Mouse (Mus musculus): Measurements from ENCODE around the gene Gsk3a.
A peak's percentile ranks its signal among the peaks of the same experiment; 100 is the strongest.

The Gsk3a gene

GRCm38 (mm10) chr7:25237249-25238014, at the start of gene Gsk3a:
TSS of gene Gsk3a (minus strand) at chr7:25237851.
- DNase-seq = peak; percentile 98

- DNase-seq = peak; percentile 22
Observed at GRCm38 (mm10) chr7:25286989-25287388, 49.3 kb upstream of the Gsk3a start.

GRCm38 (mm10) chr7:25285511-25286238, 48.0 kb upstream of the Gsk3a start:
- no peak for DNase-seq

GRCm38 (mm10) chr7:25284766-25285165, 47.1 kb upstream of the Gsk3a start:
- DNase-seq = no peak

- DNase-seq = peak; percentile 11
Observed at GRCm38 (mm10) chr7:25284171-25284570, 46.5 kb upstream of the Gsk3a start.

- DNase-seq = peak; percentile 30
Observed at GRCm38 (mm10) chr7:25283637-25284036, 46.0 kb upstream of the Gsk3a start.

GRCm38 (mm10) chr7:25282731-25283211, 45.1 kb upstream of the Gsk3a start:
- peak; percentile 61 for DNase-seq

GRCm38 (mm10) chr7:25281734-25282601, 44.3 kb upstream of the Gsk3a start:
- peak; percentile 99 for DNase-seq

- peak; percentile 15 for DNase-seq
Observed at GRCm38 (mm10) chr7:25281166-25281733, 43.6 kb upstream of the Gsk3a start.

- DNase-seq = peak; percentile 46
Observed at GRCm38 (mm10) chr7:25279861-25280791, 42.5 kb upstream of the Gsk3a start.

- peak; percentile 89 for DNase-seq
Observed at GRCm38 (mm10) chr7:25279076-25279860, 41.6 kb upstream of the Gsk3a start.

- peak; percentile 86 for DNase-seq
Observed at GRCm38 (mm10) chr7:25278341-25279075, 40.9 kb upstream of the Gsk3a start.

- DNase-seq = no peak
Observed at GRCm38 (mm10) chr7:25277998-25278340, 40.3 kb upstream of the Gsk3a start.

GRCm38 (mm10) chr7:25277405-25277804, 39.8 kb upstream of the Gsk3a start:
- DNase-seq = peak; percentile 20

- DNase-seq = no peak
Observed at GRCm38 (mm10) chr7:25275555-25276298, 38.1 kb upstream of the Gsk3a start.

GRCm38 (mm10) chr7:25274996-25275395, 37.3 kb upstream of the Gsk3a start:
- DNase-seq = no peak

GRCm38 (mm10) chr7:25274571-25274970, 36.9 kb upstream of the Gsk3a start:
- DNase-seq = peak; percentile 51

- peak; percentile 15 for DNase-seq
Observed at GRCm38 (mm10) chr7:25273259-25274241, 35.9 kb upstream of the Gsk3a start.

All from thymus, postnatal 4 days (tissue).